Mouse (Mus musculus) thymus, postnatal 36 days (tissue): ENCODE data around the gene Foxp1.

ENCODE experiments used
- DNase-seq, 2 experiments: peaks; one replicate each; pipeline ENCODE4 v3.0.0; 2022; ENCODE audit warnings: mixed read lengths in 2 of 2

Gene Foxp1

GRCm38 (mm10) chr6:99251924-99252323 lies 270.6 kb downstream of the Foxp1 start:
- no peak for DNase-seq

- DNase-seq, result no peak
Measured at GRCm38 (mm10) chr6:99251222-99251621, 271.3 kb downstream of the Foxp1 start.

GRCm38 (mm10) chr6:99249496-99250030 lies 273.0 kb downstream of the Foxp1 start:
- DNase-seq, result no peak

- DNase-seq, result no peak
Measured at GRCm38 (mm10) chr6:99248396-99248795, 274.1 kb downstream of the Foxp1 start.

GRCm38 (mm10) chr6:99241625-99242395 lies 280.7 kb downstream of the Foxp1 start:
- peak; percentile 16 to 27 for DNase-seq

GRCm38 (mm10) chr6:99240764-99241163 lies 281.8 kb downstream of the Foxp1 start:
- no peak for DNase-seq

- no peak for DNase-seq
Measured at GRCm38 (mm10) chr6:99235588-99235987, 286.9 kb downstream of the Foxp1 start.

- no peak for DNase-seq
Measured at GRCm38 (mm10) chr6:99233411-99233810, 289.1 kb downstream of the Foxp1 start.

GRCm38 (mm10) chr6:99228336-99228870 lies 294.1 kb downstream of the Foxp1 start:
- DNase-seq, result no peak

- DNase-seq, result no peak
Measured at GRCm38 (mm10) chr6:99221147-99221546, 301.4 kb downstream of the Foxp1 start.

GRCm38 (mm10) chr6:99220472-99220871 lies 302.0 kb downstream of the Foxp1 start:
- no peak for DNase-seq

GRCm38 (mm10) chr6:99217846-99218245 lies 304.7 kb downstream of the Foxp1 start:
- DNase-seq, result no peak

- peak in 1 of 2 experiments; percentile 23 for DNase-seq
Measured at GRCm38 (mm10) chr6:99217155-99217554, 305.4 kb downstream of the Foxp1 start.

- DNase-seq, result no peak
Measured at GRCm38 (mm10) chr6:99212461-99212860, 310.1 kb downstream of the Foxp1 start.

- DNase-seq, result no peak
Measured at GRCm38 (mm10) chr6:99211663-99212333, 310.7 kb downstream of the Foxp1 start.

- DNase-seq, result no peak
Measured at GRCm38 (mm10) chr6:99210161-99210560, 312.4 kb downstream of the Foxp1 start.

GRCm38 (mm10) chr6:99207226-99207885 lies 315.2 kb downstream of the Foxp1 start:
- no peak for DNase-seq

- no peak for DNase-seq
Measured at GRCm38 (mm10) chr6:99206437-99206870, 316.1 kb downstream of the Foxp1 start.

- no peak for DNase-seq
Measured at GRCm38 (mm10) chr6:99205587-99206436, 316.7 kb downstream of the Foxp1 start.

- no peak for DNase-seq
Measured at GRCm38 (mm10) chr6:99204780-99205586, 317.5 kb downstream of the Foxp1 start.
